Mouse (Mus musculus): ENCODE data around the gene Actn2.

Actn2 gene

GRCm38 (mm10) chr13:12340183-12340975 lies at the start of gene Actn2:
Gene Actn2 (minus strand): TSS chr13:12340760.
- peak; percentile 77 for DNase-seq

- DNase-seq, result peak; percentile 42
Observed at GRCm38 (mm10) chr13:12386286-12386685, 45.7 kb upstream of the Actn2 start.

GRCm38 (mm10) chr13:12384796-12385195 lies 44.2 kb upstream of the Actn2 start:
- DNase-seq, result no peak

GRCm38 (mm10) chr13:12376778-12377177 lies 36.2 kb upstream of the Actn2 start:
- no peak for DNase-seq

- no peak for DNase-seq
Observed at GRCm38 (mm10) chr13:12372755-12373154, 32.2 kb upstream of the Actn2 start.

GRCm38 (mm10) chr13:12369930-12370329 lies 29.4 kb upstream of the Actn2 start:
- no peak for DNase-seq

GRCm38 (mm10) chr13:12369041-12369621 lies 28.6 kb upstream of the Actn2 start:
- peak; percentile 4 for DNase-seq

GRCm38 (mm10) chr13:12361486-12361885 lies 20.9 kb upstream of the Actn2 start:
- no peak for DNase-seq

- DNase-seq, result no peak
Observed at GRCm38 (mm10) chr13:12357554-12357953, 17.0 kb upstream of the Actn2 start.

GRCm38 (mm10) chr13:12356184-12356583 lies 15.6 kb upstream of the Actn2 start:
- DNase-seq, result no peak

GRCm38 (mm10) chr13:12349197-12349824 lies 8.8 kb upstream of the Actn2 start:
- DNase-seq, result no peak

- no peak for DNase-seq
Observed at GRCm38 (mm10) chr13:12346837-12347236, 6.3 kb upstream of the Actn2 start.

GRCm38 (mm10) chr13:12341447-12341846 lies 887 bp upstream of the Actn2 start:
- DNase-seq, result no peak

GRCm38 (mm10) chr13:12339446-12339845 lies 1.1 kb downstream of the Actn2 start:
- DNase-seq, result peak; percentile 46

- no peak for DNase-seq
Observed at GRCm38 (mm10) chr13:12337752-12338151, 2.8 kb downstream of the Actn2 start.

- no peak for DNase-seq
Observed at GRCm38 (mm10) chr13:12334016-12334415, 6.5 kb downstream of the Actn2 start.

GRCm38 (mm10) chr13:12331528-12331927 lies 9.0 kb downstream of the Actn2 start:
- no peak for DNase-seq

- no peak for DNase-seq
Observed at GRCm38 (mm10) chr13:12328392-12328791, 12.2 kb downstream of the Actn2 start.

- DNase-seq, result no peak
Observed at GRCm38 (mm10) chr13:12327577-12327976, 13.0 kb downstream of the Actn2 start.

GRCm38 (mm10) chr13:12323076-12323625 lies 17.4 kb downstream of the Actn2 start:
- DNase-seq, result no peak

- no peak for DNase-seq
Observed at GRCm38 (mm10) chr13:12320148-12320547, 20.4 kb downstream of the Actn2 start.

- DNase-seq, result no peak
Observed at GRCm38 (mm10) chr13:12318017-12318416, 22.5 kb downstream of the Actn2 start.

GRCm38 (mm10) chr13:12317191-12317765 lies 23.3 kb downstream of the Actn2 start:
- DNase-seq, result no peak
